9 mouse cellular contexts compared by ENCODE assay signal in genomic region chr6:139248920-139249547, GRCm38 (mm10).
DNase-seq lines count a peak whose midpoint lies in the region; ATAC-seq and TF ChIP-seq lines count a peak whose summit lies in the region.
"Had no signal": no experiment of that assay in that cellular context is flagged by ENCODE, and none has a peak within 500 bp of the region (broad histone marks: within the 10 kb centered on the region; RNA-seq: fewer than 3 reads in every experiment).

No protein-coding gene starts in this region.

- H3K9me3 ChIP-seq in heart, embryonic 12.5 days (replicated peaks) = no peaks in the 10 kb centered on the region
- H3K9me3 ChIP-seq in liver, postnatal 0 days (ENCODE audit: low read length) = no peaks in the 10 kb centered on the region
- H3K9me3 ChIP-seq: liver, embryonic 13.5 days had no signal

- TF ChIP-seq POLR2A in cortical plate, adult 2 months (IDR thresholded peaks at IDR 0.05; ENCODE audit: extremely low read depth, insufficient read depth, low read length) = no peak

- WGBS in heart, embryonic 12.5 days = 28% methylated on average over 11 of the region's 11 CpGs
- WGBS in liver, postnatal 0 days (ENCODE audit: insufficient replicate concordance) = 36% methylated on average over 11 of the region's 11 CpGs

- no peaks in the 10 kb centered on the region for H3K4me1 ChIP-seq in cortical plate, adult 2 months (ENCODE audit: control insufficient read depth, insufficient read depth, low read length)
- H3K4me1 ChIP-seq in heart, embryonic 12.5 days (replicated peaks) = peaks cover 4% of the 10 kb centered on the region; the same call in 1 of the 2 replicates
- no peaks in the 10 kb centered on the region for H3K4me1 ChIP-seq in liver, postnatal 0 days (ENCODE audit: insufficient read depth)
- H3K4me1 ChIP-seq: liver, embryonic 13.5 days had no signal

- H3K27me3 ChIP-seq in heart, embryonic 12.5 days (replicated peaks) = no peaks in the 10 kb centered on the region
- no peaks in the 10 kb centered on the region for H3K27me3 ChIP-seq in liver, postnatal 0 days (ENCODE audit: insufficient read depth, low read length)
- H3K27me3 ChIP-seq: liver, embryonic 13.5 days had no signal

- no peak overlapping the region for H3K27ac ChIP-seq in cortical plate, adult 2 months (ENCODE audit: insufficient read depth, low read length)
- H3K27ac ChIP-seq in heart, embryonic 12.5 days (ENCODE audit: poor library complexity, severe bottlenecking) = no peak overlapping the region
- H3K27ac ChIP-seq in liver, postnatal 0 days (ENCODE audit: low read depth) = no peak overlapping the region
- H3K27ac ChIP-seq: liver, embryonic 13.5 days had no signal

- no peaks in the 10 kb centered on the region for H3K36me3 ChIP-seq in heart, embryonic 12.5 days
- no peaks in the 10 kb centered on the region for H3K36me3 ChIP-seq in liver, postnatal 0 days (replicated peaks; ENCODE audit: insufficient read depth, low read length)
- H3K36me3 ChIP-seq: liver, embryonic 13.5 days had no signal

- DNase-seq in A20 (ENCODE audit: low read depth, low spot score) (peak; percentile 10), ZHBTc4 (ENCODE audit: low read depth, low spot score) (peak; percentile 72)
- peak; percentile 42 for DNase-seq in kidney, postnatal 14 days
- peak; percentile 39 for DNase-seq in liver, postnatal 0 days
- peak; percentile 38 for DNase-seq in ovary, postnatal 14 days (ENCODE audit: low spot score)
- no peak for DNase-seq in spleen, postnatal 14 days (ENCODE audit: low spot score in 2 of 2)
- DNase-seq: liver, embryonic 13.5 days had no signal

- no peak overlapping the region for H3K4me3 ChIP-seq in cortical plate, adult 2 months (ENCODE audit: insufficient read depth, low read length)
- no peak overlapping the region for H3K4me3 ChIP-seq in heart, embryonic 12.5 days
- H3K4me3 ChIP-seq in liver, postnatal 0 days (ENCODE audit: low read depth, low read length) = no peak overlapping the region
- H3K4me3 ChIP-seq: liver, embryonic 13.5 days had no signal

- H3K9ac ChIP-seq in heart, embryonic 12.5 days = no peak overlapping the region
- no peak overlapping the region for H3K9ac ChIP-seq in liver, postnatal 0 days (replicated peaks)
- H3K9ac ChIP-seq: liver, embryonic 13.5 days had no signal

- no peak; the same call in 1 of the 2 replicates for ATAC-seq in heart, embryonic 12.5 days (ENCODE audit: insufficient number of reproducible peaks, low FRiP score)
- ATAC-seq in liver, postnatal 0 days = no peak

- TF ChIP-seq CTCF in cortical plate, adult 2 months (IDR thresholded peaks at IDR 0.05; ENCODE audit: extremely low read depth, insufficient read depth, low read length) = peak; percentile 78
- peak; percentile 73 for TF ChIP-seq CTCF in liver, postnatal 0 days (IDR thresholded peaks at IDR 0.05; ENCODE audit: low read depth)

- H3K4me2 ChIP-seq in heart, embryonic 12.5 days = 0 out of 2 replicates have a peak overlapping the region, but pooled peaks have one; percentile 19
- no peak overlapping the region for H3K4me2 ChIP-seq in liver, postnatal 0 days (ENCODE audit: low read depth, low read length)
- H3K4me2 ChIP-seq: liver, embryonic 13.5 days had no signal

- TF ChIP-seq EP300 in liver, postnatal 0 days (IDR thresholded peaks at IDR 0.05; ENCODE audit: low read depth) = no peak

Comparison
In these comparisons a context has a peak if more than half of its experiments do, and no peak if none do; other contexts are left out.
1. DNase-seq: peak in A20 (single experiment), ZHBTc4 (single experiment), kidney, postnatal 14 days (single experiment), liver, postnatal 0 days (single experiment) and ovary, postnatal 14 days (single experiment); none in spleen, postnatal 14 days (0 of 2).